Mouse (Mus musculus) A20 (cell line): ENCODE measurements around the gene Abcd1.

Experiments used
- DNase-seq: peaks from one replicate; pipeline ENCODE4 v3.0.0-alpha.2; 2011; ENCODE audit warnings: low read depth, low spot score

Gene Abcd1

DNA sequence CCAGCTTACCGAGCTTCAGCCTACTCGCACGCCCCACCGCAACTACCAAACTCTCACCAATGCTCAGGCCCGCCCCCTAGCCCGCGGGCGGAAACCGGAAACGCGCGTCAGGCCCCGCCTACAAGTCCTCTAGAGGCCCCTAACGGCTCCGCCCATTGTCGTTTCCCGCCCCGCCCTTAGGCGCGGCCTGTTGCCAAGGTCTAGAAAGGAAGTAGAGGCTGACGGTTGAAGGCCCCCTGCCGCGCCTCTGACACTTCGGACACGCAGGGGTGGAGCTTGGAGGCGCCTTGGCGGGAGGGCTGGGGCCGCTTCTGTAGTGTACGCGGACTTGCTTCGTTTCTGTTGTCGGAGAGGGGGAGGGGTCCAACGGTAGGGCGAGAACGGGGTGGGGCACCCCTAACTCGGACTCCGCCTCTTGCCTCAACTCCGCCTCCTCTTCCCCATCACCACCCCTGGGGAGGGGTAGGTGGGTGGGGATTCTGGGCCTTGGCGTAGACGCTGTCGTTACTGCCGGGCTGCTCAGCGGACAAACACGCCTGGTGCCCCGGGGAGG, at the start of gene Abcd1, which contains the start of gene Bcap31:
TSS of gene Abcd1 (plus strand) at position 489 of the 553 bp plus-strand sequence.
TSS of gene Bcap31 (minus strand) at position 67 of the 553 bp plus-strand sequence.
- peak; percentile 97 for DNase-seq

DNA sequence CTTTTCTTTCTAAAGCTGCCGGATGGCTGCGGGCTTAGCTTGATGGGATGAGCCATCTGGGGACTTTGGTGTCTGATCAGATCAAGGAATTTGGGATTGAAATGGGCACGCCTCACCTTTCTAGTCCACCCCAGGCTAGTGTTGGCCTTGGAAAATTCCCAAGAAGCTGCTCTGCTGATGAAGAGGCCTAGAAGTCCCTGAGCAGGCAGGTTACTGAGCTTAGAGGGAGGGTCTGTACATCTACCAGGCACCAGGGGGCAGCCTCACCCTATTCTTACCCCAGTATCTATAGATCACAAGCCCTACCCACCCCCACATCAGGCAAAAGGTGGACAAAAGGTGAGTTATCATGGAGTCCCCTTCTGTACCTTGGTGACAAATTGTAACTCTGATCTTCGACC, 44.4 kb upstream of the Abcd1 start:
- peak; percentile 47 for DNase-seq

DNA sequence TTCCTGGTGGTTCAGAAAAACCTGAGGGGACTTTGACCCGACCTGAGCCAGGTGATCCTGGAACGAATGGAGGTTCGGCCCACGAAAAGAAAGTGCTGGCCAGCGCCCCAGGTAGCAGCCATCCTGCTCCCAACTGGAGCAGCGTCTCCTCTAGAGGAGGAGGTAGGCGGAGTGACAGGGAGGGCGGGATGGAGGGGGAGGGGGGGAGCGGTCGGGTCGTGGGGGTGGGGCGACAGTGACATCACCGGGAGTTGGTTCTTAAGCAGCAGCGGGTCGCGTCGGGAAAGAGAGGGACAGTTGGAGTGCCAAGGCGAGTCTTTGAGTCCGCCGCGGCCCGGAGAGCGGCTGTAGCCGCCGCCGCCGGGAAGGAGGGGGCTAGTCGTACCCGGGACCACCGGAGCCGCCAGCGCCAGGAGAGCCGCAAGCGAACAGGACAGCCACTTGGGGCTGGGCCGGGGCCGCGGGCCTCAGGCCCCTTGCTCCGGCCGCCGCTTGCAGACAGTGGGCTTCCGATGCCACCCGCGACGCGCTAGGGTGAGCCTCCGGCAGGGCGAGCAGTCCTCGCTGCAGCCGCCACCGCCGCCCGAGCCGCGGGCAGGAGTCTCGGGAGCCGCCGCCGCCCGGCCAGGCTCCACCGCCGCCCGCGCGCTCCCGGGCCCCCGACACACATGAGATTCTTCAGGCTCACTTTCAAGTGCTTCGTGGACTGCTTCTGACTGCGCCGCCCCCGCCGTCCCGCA, 43.3 kb upstream of the Abcd1 start, which contains the start of gene Slc6a8:
TSS of gene Slc6a8 (plus strand) at position 272 of the 740 bp plus-strand sequence.
- DNase-seq: no peak

DNA sequence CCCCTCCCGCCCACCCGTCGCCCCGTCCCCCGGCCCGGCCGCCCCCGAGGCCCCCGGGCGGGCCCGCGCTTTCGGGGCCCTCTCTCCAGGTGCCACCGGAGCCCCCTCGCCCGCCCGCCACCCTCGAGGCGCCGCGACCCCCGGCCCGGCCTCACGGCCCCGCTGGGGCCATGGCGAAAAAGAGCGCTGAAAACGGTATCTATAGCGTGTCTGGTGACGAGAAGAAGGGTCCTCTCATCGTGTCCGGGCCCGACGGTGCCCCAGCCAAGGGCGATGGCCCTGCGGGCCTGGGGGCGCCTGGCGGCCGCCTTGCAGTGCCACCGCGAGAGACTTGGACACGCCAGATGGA, 42.8 kb upstream of the Abcd1 start:
- no peak for DNase-seq

DNA sequence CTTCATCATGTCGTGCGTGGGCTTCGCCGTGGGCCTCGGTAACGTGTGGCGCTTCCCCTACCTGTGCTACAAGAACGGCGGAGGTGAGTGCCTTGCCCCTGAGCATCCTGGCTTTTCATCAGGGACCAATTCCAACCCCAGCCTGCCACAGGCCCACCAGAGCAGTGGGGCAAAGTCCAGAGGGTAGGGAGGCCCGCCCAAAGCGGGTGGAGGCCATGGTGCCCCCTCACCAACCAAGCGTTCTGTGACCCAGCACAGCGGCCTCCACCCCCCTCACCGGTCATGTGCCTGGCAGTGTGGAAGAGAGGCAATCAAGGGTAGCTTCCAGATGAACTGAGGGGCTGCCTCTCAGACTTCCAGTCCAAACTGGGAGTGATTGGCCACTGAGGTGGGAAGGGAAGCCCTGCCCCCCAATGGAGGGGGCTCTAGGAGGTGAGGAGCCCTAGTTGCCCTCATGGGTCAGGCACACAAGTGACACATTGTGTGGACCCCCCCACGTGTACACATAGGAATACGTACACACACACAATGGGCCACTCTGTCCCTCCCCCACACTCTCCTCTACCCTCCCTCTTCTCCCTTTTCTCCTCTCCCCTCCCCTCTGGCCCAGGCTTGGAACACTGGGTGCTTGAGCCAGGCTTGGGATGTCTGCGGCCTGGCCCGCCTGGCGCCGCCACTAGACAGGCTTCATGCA, 42.3 kb upstream of the Abcd1 start:
- DNase-seq: no peak

DNA sequence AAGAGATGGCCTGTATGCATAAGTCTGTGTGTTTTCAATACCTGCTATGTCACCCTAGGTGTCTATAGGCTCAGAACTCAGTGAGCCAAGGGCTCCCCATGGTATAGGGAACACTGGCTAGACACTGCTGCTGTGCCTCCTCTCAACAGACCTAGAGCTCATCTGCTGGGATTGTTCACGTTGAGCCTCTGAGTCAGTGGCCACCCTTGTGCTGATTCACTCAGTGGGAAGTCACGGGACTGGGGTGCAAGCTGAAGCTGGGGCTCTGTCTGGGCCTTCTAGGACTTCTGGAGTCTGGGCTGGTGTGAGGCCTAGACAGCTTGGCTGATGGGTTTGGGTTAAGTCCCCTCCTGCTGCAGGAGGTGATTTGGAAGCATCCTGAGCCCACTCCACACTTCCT, 41.2 kb upstream of the Abcd1 start:
- no peak for DNase-seq

DNA sequence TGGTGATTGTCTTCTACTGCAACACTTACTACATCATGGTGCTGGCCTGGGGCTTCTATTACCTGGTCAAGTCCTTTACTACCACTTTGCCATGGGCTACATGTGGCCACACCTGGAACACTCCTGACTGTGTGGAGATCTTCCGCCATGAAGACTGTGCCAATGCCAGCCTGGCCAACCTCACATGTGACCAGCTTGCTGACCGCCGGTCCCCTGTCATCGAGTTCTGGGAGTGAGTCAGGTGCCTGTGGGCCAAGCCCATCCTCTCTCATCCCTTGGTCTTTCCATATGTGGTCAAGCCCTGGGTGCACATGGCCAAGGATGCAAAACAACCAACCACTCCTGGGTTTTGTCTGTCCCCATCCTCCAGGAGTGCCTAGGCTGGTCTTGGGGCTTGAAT, 39.7 kb upstream of the Abcd1 start:
- no peak for DNase-seq

DNA sequence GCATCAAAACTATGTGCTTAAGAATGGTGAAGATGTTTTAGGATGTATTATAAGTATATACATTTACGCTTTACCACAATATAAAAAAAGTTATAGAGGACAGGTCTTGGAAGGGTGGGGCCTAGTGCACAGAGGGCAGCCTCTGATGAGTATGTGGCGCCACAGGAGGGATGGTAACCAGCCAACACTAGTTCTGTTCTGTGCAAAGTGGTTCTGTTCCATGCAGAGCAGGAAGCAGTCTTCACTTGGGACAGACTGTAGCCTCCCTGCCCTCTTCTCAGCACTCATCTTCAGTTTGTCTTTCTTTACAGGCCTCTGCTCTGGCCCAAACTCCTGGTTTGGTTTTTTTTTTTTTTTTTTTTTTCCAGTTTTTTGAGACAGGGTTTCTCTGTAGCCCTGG, 32.2 kb upstream of the Abcd1 start:
- DNase-seq: no peak

DNA sequence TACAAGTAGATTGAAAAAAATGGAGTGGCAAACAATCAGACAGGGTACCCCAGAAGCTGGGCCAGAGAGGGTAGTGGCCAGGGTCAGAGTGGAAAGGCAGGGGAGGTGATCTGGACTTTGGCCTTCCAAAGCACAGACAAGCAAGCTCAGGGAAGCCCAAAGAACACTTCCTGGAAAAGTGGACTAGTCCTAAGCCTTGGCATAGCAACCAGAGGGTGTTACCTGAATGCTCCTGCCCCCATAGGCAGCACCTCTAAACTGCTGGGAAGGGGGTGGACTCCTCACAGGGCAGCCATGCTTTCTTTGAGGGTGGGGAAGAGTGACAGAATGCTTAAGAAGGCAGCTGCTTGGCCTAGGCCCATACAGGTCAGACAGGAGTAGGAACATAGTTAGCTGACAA, 31.4 kb upstream of the Abcd1 start:
- no peak for DNase-seq

DNA sequence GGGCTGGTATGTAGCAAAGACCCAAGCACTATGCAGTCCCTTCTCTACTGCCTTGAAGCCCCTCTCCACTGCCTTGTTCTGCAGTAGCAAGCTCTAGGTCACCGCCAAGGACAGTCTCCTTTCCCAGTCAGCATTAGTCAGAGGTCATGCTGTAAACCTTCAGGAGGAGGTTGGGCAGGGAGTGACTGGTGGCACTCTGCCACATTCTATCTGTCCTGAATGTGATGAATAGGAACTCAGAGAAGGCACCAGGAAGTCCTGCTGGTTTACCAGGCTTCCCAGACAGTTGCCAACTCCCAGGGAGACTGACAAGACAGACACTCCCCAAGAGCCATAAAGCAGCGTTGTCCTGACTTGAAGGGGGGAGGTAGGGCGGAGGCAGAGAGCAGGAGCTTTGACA, 30.8 kb upstream of the Abcd1 start:
- DNase-seq: no peak

DNA sequence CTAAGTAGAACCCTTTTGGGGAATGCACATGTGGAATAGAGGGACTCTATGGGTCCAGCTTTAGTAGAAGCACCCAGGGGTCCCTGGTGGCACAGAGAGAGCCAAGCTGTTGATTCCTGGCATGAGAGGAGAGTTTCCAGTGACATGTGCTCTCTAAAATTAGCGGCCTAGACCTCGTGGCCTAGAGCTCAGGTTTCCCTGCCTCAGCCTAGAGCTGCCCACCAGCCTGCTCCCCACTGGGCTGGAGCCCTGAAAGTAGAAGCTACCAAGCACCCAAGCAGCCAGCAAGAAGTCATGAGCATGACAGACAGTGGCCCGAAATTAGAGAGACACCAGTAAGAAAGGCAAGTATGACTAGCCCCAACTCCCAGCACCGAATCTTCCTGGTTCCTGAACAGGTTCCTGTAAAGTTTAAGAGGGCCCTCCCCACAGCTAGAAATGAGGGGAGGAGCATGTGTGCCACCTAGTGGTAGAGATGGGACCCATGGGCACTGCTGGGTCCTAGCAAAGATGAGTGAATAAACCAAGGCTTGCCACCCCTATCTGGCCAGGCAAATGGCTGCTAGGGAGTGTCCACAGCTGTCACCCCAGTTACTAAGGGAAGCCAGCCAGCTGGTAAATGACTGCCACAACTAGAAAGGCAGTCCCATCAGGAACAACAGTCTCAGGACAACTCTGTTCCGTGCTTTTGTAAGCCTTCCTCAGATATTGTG, 25.3 kb upstream of the Abcd1 start:
- peak; percentile 38 for DNase-seq

DNA sequence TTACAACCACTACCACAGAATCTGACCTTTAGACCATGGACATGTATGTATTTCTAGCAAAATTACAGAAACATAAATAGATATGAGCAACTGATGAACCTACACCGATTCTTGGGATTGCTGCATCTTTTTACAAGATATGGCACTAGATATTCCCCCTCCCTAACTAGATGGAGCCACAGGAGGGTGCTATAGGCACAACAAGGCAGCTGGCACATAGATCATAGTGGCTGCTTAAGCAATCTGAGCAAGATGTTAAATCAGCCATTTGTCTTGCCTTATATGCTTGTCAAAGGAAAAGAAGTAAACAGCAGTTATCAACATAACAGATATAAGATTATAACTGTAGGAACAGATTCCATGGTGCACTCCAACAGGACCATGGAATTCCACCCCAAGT, 15.9 kb upstream of the Abcd1 start:
- DNase-seq: peak; percentile 22

DNA sequence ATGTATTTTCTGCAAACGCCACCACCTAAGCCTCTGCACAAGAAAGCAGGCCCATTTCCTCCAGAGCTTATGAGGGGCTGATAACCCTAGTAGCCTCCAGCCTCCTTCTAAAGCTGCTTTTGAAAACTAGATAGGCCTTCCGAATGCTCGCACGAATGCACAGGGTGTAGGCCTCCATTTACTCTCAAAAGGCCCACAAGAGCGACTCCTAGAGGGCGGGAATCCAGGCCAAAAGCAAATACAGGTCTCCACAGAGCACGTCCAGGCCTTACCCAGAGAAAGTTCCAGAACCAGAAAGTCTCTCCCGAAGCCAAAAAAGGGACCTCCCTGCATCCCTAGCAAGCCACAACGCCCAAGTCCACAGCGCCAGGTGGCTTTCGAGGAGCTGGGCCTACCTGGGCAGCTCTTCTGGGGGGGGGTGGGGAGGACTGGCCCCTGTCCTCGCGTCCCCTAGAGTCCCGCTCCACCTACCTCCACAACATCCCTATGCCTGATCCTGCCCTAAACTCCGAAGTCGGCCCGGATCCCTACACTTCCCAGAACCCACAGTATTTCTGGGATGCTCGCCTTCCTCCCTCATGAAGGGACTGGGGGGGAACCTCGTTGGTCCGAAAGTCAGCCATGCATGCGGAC, 805 bp upstream of the Abcd1 start:
- DNase-seq: peak; percentile 72

DNA sequence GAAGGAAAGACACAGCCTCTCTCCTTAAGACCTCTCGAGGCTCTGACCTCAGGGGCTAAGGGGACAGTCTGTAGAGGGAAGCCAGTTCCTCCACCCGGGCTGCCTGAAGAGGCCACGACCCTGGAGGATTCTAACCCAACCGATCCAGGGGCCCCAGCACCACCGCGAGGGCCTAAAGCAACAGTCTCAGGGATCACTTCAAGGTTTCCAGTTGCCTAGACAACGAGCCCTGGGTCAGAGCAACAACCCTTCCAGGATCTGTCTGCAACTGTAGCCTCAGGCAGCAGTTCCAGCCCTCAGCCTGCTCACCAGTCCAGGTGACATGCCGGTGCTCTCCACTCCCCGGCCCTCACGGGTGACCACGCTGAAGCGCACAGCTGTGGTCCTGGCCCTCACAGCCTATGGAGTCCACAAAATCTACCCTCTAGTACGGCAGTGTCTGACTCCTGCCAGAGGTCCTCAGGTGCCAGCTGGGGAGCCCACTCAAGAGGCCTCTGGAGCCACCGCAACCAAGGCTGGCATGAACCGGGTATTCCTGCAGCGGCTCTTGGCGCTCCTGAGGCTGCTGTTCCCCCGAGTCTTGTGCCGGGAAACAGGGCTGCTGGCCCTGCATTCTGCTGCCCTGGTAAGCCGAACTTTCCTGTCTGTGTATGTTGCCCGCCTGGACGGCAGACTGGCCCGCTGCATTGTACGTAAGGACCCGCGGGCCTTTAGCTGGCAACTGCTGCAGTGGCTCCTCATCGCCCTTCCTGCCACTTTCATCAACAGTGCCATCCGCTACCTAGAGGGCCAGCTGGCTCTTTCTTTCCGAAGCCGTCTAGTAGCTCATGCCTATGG, 530 bp downstream of the Abcd1 start:
- DNase-seq: no peak

DNA sequence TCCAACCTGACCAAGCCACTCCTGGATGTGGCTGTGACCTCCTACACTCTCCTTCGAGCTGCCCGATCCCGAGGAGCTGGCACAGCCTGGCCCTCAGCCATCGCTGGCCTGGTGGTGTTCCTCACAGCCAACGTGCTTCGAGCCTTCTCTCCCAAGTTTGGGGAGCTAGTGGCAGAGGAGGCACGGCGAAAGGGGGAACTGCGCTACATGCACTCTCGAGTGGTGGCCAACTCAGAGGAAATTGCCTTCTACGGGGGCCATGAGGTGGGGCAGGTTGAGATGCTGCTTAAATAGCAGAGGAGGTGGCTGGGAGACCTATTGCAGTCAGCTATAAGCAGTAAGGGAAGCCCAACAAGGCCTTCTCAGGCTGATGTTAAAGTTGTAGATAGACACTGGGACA, 1.3 kb downstream of the Abcd1 start:
- DNase-seq: peak; percentile 67

DNA sequence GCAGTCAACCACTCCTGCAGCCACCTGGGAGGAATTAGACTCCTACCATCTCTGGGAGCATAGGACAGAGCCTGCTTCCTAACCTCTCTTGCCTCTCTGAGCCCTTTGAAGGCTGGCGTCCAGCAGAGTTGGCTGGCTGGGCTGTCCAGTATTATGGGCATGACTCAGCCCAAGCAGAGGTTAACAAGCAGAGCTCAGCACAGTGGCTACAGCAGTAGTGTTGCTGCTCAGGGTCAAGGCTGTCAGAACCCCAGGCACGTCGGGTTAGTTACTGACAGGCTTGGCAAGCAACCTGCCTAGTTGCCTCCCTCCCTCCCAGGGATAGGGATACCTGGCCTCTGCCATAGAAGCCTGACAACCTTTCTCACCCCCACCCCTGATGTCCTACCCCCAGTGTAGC, 1.9 kb downstream of the Abcd1 start:
- no peak for DNase-seq

DNA sequence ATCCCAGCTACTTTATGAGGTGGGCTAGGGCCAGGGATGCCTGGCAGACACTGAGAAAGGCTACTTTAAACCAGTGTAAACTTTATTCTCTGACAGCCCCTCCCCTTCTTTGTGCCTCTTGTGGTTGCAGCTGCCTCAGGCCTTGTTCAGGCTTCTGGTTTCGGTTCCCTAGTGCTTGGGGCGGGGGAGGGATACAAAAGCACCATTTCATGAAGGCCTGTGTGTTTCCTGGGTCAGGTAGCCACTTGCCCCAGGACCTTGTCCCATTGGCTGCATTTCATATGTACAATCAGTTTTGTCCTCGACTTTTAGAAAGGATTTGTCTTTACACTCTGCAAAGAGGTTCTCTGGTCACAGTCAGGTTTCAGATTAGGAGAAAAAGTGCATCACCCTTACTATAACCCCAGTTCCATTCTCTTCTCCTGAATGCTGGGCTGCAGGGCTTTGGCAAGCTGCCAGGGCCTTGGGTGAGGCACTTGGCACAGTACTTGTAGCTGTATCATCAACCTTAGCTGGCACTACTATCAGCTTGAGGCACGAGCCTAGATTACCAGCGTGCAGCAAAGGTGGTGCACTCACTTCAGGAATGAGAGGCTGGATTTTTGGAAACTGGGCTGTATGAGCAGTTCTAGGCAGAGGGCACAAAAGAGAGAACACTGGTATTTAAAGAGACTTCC, 2.4 kb downstream of the Abcd1 start:
- peak; percentile 86 for DNase-seq

DNA sequence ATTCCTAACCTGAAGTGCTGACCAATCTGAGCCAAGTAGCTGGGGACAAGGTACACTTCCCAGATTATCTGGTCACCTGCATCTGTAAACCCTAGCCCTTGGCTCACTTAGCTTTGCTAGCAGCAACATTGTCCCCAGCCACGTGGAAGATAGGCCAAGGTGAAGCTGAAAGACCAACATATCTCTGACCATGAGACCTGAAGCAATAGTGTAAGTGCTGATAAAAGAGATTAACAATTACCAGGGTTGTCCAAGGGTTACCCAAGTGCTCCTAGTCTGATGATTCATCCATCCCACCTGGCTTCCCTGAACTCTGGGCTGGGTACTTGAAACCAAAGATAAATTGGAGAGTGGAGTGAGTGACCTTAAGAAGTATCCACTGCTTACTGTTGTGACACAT, 14.5 kb downstream of the Abcd1 start:
- no peak for DNase-seq

DNA sequence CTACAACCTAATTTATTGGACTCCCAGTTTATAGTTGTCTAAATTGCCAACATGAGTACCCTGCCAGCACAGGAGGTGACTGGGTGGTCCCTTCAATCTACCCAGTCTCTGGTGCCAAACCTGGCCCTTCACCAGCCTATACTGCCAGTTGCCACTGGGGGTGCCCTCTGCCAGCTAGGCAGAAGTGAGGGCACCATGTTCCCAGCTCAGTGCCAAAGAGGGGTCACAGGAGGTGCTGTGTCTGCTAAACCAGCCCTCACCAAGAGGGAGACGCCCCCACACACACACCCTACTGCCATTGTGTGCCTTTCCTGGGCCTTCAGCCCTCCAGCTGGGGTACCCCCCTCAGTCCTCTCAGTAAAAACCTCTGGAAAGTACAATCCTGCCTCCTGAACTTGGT, 21.8 kb downstream of the Abcd1 start:
- DNase-seq: peak; percentile 8

DNA sequence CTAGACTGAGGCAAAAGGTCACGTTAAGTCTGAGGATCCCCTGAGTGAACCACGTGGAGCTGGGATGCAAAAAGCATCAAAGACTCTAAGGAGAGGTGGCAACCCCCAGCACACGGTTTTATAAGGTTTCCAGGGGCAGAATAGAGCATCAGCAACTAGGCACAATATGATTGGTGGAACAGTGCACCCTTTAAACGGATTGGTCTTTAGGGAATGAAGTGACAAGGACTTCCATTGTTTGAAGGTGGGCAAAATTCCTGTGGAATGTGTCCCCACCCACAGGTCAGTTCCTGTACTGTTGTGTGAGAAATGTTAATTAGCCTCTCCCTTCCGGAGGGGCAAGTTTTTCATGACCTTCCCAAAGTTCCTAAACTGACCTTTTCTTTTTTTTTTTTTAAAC, 22.8 kb downstream of the Abcd1 start:
- no peak for DNase-seq
